Mouse (Mus musculus) heart, adult 2 months (tissue): ENCODE measurements at regions not wholly inside any gene's neighbourhood (a gene's known extent, or its start where the extent isn't known, plus 50 kb on each side); places are given as distances from the start of the nearest gene placed in this dataset.

ENCODE experiments used
- CTCF ChIP-seq: fragments of 200-600 bp; IDR thresholded peaks from 2 replicates; pipeline ENCODE4 v1.8.1; 2022; ENCODE audit warnings: antibody characterized with exemption, mild to moderate bottlenecking, moderate library complexity
- EP300 ChIP-seq: fragments of 200-500 bp; IDR thresholded peaks from 2 replicates; pipeline ENCODE4 v1.6.1; 2011; ENCODE audit warnings: low read depth, low read length, control low read depth; ENCODE audit not compliant: insufficient read depth

GRCm38 (mm10) chr17:79504209-79504608 lies 107.5 kb upstream of the Rmdn2 start:
- TF ChIP-seq EP300 (no peak), CTCF (no peak)
